Mouse (Mus musculus) CD4-positive, CD25-positive, alpha-beta regulatory T cell (primary cell): ENCODE data around the gene Gm5129. TPM values are rescaled to one million over a fixed set of nuclear protein-coding genes. Genes with fewer than 3 reads are reported as not detected.

Experiments
- polyA plus RNA-seq: library from polyadenylated mRNA; unstranded; fragments of 100-300 nt; shearing (Covaris generic); gene quantifications from one replicate; pipeline ENCODE4 v1.2.1, GENCODE M21; 2017

Gene Gm5129
- polyA plus RNA-seq = 0.75 TPM

DNA sequence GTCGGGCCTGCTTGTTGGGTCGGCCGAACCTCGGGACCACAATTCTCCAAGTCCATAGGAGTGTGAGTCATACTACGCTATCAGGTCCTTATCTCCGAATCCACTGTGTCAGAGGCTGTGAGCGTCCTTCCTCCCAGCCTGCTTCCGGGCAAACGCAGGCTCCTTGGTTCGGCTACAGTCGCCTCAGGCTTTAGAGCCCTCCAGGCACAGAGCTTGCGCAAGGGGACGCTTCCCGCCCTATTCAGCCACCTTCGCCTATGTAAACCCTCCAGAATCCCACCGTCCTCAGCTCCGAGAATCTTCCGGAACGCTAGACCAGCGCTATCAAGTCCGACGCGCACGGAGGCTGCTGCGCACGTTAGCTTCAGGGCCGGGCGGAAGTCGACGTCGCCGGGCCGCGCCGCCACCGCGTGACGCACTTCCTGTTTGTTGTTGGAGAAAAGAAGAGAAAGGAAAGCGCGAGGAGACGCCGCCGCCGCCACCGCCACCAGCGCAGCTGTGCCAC is at the start of gene Gm5129, which contains the start of gene Dnajb6:
Gene Gm5129, minus strand, starts transcription at position 380 of the 505 bp plus-strand sequence.
Gene Dnajb6, plus strand, starts transcription at position 132 of the 505 bp plus-strand sequence.

Other genes starting within 250 kb of the Gm5129 start
- gene Ube3c, start 166.7 kb downstream of the Gm5129 start, polyA plus RNA-seq = 59.1 TPM
- 178 TPM for gene Dnajb6, start 248 bp downstream of the Gm5129 start, polyA plus RNA-seq